In genomic region chr11:98775348-98776051, GRCm38 (mm10) we compare ENCODE assay signal across 8 mouse cellular contexts. TPM values are rescaled to one million over a fixed set of nuclear protein-coding genes. Genes with fewer than 3 reads are reported as not detected.
DNase-seq lines count a peak whose midpoint lies in the region; ATAC-seq and TF ChIP-seq lines count a peak whose summit lies in the region.

No protein-coding gene starts in this region.

- peaks cover 13% of the 10 kb centered on the region for H3K36me3 ChIP-seq in heart, embryonic 12.5 days
- H3K36me3 ChIP-seq in kidney, postnatal 0 days (ENCODE audit: insufficient read depth, low read length): peaks cover 3% of the 10 kb centered on the region; the same call in 1 of the 2 replicates
- peaks cover 12% of the 10 kb centered on the region for H3K36me3 ChIP-seq in liver, embryonic 12.5 days
- no peaks in the 10 kb centered on the region for H3K36me3 ChIP-seq in splenic B cell, adult 2 months (ENCODE audit: control insufficient read depth, insufficient read depth, low read length, poor library complexity, severe bottlenecking)

- TF ChIP-seq CTCF in brain, embryonic 14.5 days (IDR thresholded peaks at IDR 0.05; ENCODE audit: borderline replicate concordance, extremely low read depth, insufficient read depth, insufficient read length): no peak
- no peak; the same call in 1 of the 2 replicates for TF ChIP-seq CTCF in kidney, postnatal 0 days (IDR thresholded peaks at IDR 0.05; ENCODE audit: low read depth)

- peak overlapping the region; percentile 85 for H3K4me2 ChIP-seq in heart, embryonic 12.5 days
- peak overlapping the region; percentile 60 for H3K4me2 ChIP-seq in kidney, postnatal 0 days (ENCODE audit: low read length)
- peak overlapping the region; percentile 84 for H3K4me2 ChIP-seq in liver, embryonic 12.5 days

- no peaks in the 10 kb centered on the region for H3K27me3 ChIP-seq in heart, embryonic 12.5 days (replicated peaks)
- no peaks in the 10 kb centered on the region for H3K27me3 ChIP-seq in kidney, postnatal 0 days (ENCODE audit: insufficient read depth, low read length)
- no peaks in the 10 kb centered on the region for H3K27me3 ChIP-seq in liver, embryonic 12.5 days (replicated peaks)
- H3K27me3 ChIP-seq in splenic B cell, adult 2 months (ENCODE audit: control insufficient read depth, insufficient read depth, low read length, poor library complexity, severe bottlenecking): no peaks in the 10 kb centered on the region

- DNase-seq in CD4-positive helper T cell, adult 2 months (ENCODE audit: low read depth, low spot score): peak; percentile 83
- DNase-seq in brain, embryonic 14.5 days (ENCODE audit: low read depth): peak; percentile 98
- peak; percentile 97 for DNase-seq in kidney, postnatal 0 days (ENCODE audit: low spot score)
- peak; percentile 81 for DNase-seq in naive thymus-derived CD4-positive, alpha-beta T cell, adult 2 months (ENCODE audit: low read depth)
- DNase-seq in splenic B cell, adult 2 months (ENCODE audit: low read depth, low spot score): peak; percentile 79

- no peak for TF ChIP-seq POLR2A in brain, embryonic 14.5 days (IDR thresholded peaks at IDR 0.05; ENCODE audit: borderline replicate concordance, extremely low read depth, insufficient read depth, insufficient read length, poor library complexity, severe bottlenecking)

- peak; percentile 33 for ATAC-seq in erythroid progenitor cell, adult 5-6 weeks (replicated peaks; ENCODE audit: low FRiP score, poor library complexity, severe bottlenecking)
- peak; percentile 65 for ATAC-seq in heart, embryonic 12.5 days (ENCODE audit: insufficient number of reproducible peaks, low FRiP score)
- ATAC-seq in kidney, postnatal 0 days (replicated peaks; ENCODE audit: low FRiP score, low read depth): no peak; the same call in 1 of the 2 replicates
- peak; percentile 50 for ATAC-seq in liver, embryonic 12.5 days

- H3K27ac ChIP-seq in heart, embryonic 12.5 days (ENCODE audit: poor library complexity, severe bottlenecking): peak overlapping the region; percentile 97
- peak overlapping the region; percentile 95 for H3K27ac ChIP-seq in kidney, postnatal 0 days
- H3K27ac ChIP-seq in liver, embryonic 12.5 days: peak overlapping the region; percentile 78

- no peaks in the 10 kb centered on the region for H3K9me3 ChIP-seq in heart, embryonic 12.5 days (replicated peaks)
- no peaks in the 10 kb centered on the region for H3K9me3 ChIP-seq in kidney, postnatal 0 days (replicated peaks; ENCODE audit: low read length)
- no peaks in the 10 kb centered on the region for H3K9me3 ChIP-seq in liver, embryonic 12.5 days (replicated peaks)

- peak overlapping the region; percentile 59 for H3K9ac ChIP-seq in heart, embryonic 12.5 days
- 0 out of 2 replicates have a peak overlapping the region, but pooled peaks have one; percentile 24 for H3K9ac ChIP-seq in kidney, postnatal 0 days (ENCODE audit: low read depth, low read length)
- peak overlapping the region; percentile 59 for H3K9ac ChIP-seq in liver, embryonic 12.5 days

- H3K4me3 ChIP-seq in heart, embryonic 12.5 days: peak overlapping the region; percentile 53
- peak overlapping the region; percentile 40 for H3K4me3 ChIP-seq in kidney, postnatal 0 days (replicated peaks; ENCODE audit: low read depth, low read length)
- H3K4me3 ChIP-seq in liver, embryonic 12.5 days: peak overlapping the region; percentile 45

- peaks cover 68% of the 10 kb centered on the region for H3K4me1 ChIP-seq in heart, embryonic 12.5 days (replicated peaks)
- peaks cover 58% of the 10 kb centered on the region for H3K4me1 ChIP-seq in kidney, postnatal 0 days (replicated peaks; ENCODE audit: insufficient read depth, low read length)
- H3K4me1 ChIP-seq in liver, embryonic 12.5 days: peaks cover 74% of the 10 kb centered on the region

- 2% methylated on average over 15 of the region's 15 CpGs for WGBS in heart, embryonic 12.5 days
- 2% methylated on average over 15 of the region's 15 CpGs for WGBS in kidney, postnatal 0 days
- 5% methylated on average over 15 of the region's 15 CpGs for WGBS in liver, embryonic 12.5 days (ENCODE audit: insufficient replicate concordance)

RNA-seq across cellular contexts. Expression of gene Nr1d1, which starts 0.4 kb away (rescaled TPM):
- 3.6 and 4.1 TPM in 2 replicates for polyA plus RNA-seq in brain, embryonic 14.5 days (2012; rRNA removed)
- not detected in 2 replicates for total RNA-seq in erythroid progenitor cell, adult 5-6 weeks (2015; ENCODE audit: low replicate concordance)
- not detected in 2 replicates for total RNA-seq in erythroid progenitor cell, adult 5-6 weeks (2017; ENCODE audit: low replicate concordance)
- polyA plus RNA-seq in heart, embryonic 12.5 days (2016; fragmentation: Nextera tagmentation; extraction: Ambion mirVana): 6.4 TPM in 2 replicates
- polyA plus RNA-seq in kidney, postnatal 0 days (2015; fragmentation: Nextera tagmentation; extraction: Ambion mirVana): 3.1 and 3.5 TPM in 2 replicates
- 1.3 and 1.4 TPM in 2 replicates for polyA plus RNA-seq in liver, embryonic 12.5 days (2016; fragmentation: Nextera tagmentation; extraction: Ambion mirVana)

RNA-seq across cellular contexts. Expression of gene Msl1, which starts 19.8 kb away (rescaled TPM):
- 92.1 and 104 TPM in 2 replicates for polyA plus RNA-seq in brain, embryonic 14.5 days (2012; rRNA removed)
- 43.6 and 44.7 TPM in 2 replicates for total RNA-seq in erythroid progenitor cell, adult 5-6 weeks (2015; ENCODE audit: low replicate concordance)
- 29.5 and 35.5 TPM in 2 replicates for total RNA-seq in erythroid progenitor cell, adult 5-6 weeks (2017; ENCODE audit: low replicate concordance)
- 20.3 and 21.4 TPM in 2 replicates for polyA plus RNA-seq in heart, embryonic 12.5 days (2016; fragmentation: Nextera tagmentation; extraction: Ambion mirVana)
- 17.8 and 19.3 TPM in 2 replicates for polyA plus RNA-seq in kidney, postnatal 0 days (2015; fragmentation: Nextera tagmentation; extraction: Ambion mirVana)
- polyA plus RNA-seq in liver, embryonic 12.5 days (2016; fragmentation: Nextera tagmentation; extraction: Ambion mirVana): 11.5 and 11.7 TPM in 2 replicates

RNA-seq across cellular contexts. Expression of gene Casc3, which starts 29.2 kb away (rescaled TPM):
- 66.6 and 74.3 TPM in 2 replicates for polyA plus RNA-seq in brain, embryonic 14.5 days (2012; rRNA removed)
- total RNA-seq in erythroid progenitor cell, adult 5-6 weeks (2015; ENCODE audit: low replicate concordance): 41.8 and 60.4 TPM in 2 replicates
- total RNA-seq in erythroid progenitor cell, adult 5-6 weeks (2017; ENCODE audit: low replicate concordance): 59.2 and 92.7 TPM in 2 replicates
- polyA plus RNA-seq in heart, embryonic 12.5 days (2016; fragmentation: Nextera tagmentation; extraction: Ambion mirVana): 31.8 and 33.3 TPM in 2 replicates
- 24.6 and 25.7 TPM in 2 replicates for polyA plus RNA-seq in kidney, postnatal 0 days (2015; fragmentation: Nextera tagmentation; extraction: Ambion mirVana)
- polyA plus RNA-seq in liver, embryonic 12.5 days (2016; fragmentation: Nextera tagmentation; extraction: Ambion mirVana): 26.4 and 29.7 TPM in 2 replicates

RNA-seq across cellular contexts. Expression of gene Thra, which starts 35.1 kb away (rescaled TPM):
- polyA plus RNA-seq in brain, embryonic 14.5 days (2012; rRNA removed): 600 and 616 TPM in 2 replicates
- 8.6 and 13.8 TPM in 2 replicates for total RNA-seq in erythroid progenitor cell, adult 5-6 weeks (2015; ENCODE audit: low replicate concordance)
- 3.3 and 8.0 TPM in 2 replicates for total RNA-seq in erythroid progenitor cell, adult 5-6 weeks (2017; ENCODE audit: low replicate concordance)
- 27.0 and 29.8 TPM in 2 replicates for polyA plus RNA-seq in heart, embryonic 12.5 days (2016; fragmentation: Nextera tagmentation; extraction: Ambion mirVana)
- 26.1 TPM in 2 replicates for polyA plus RNA-seq in kidney, postnatal 0 days (2015; fragmentation: Nextera tagmentation; extraction: Ambion mirVana)
- 13.0 and 13.3 TPM in 2 replicates for polyA plus RNA-seq in liver, embryonic 12.5 days (2016; fragmentation: Nextera tagmentation; extraction: Ambion mirVana)

RNA-seq across cellular contexts. Expression of gene Med24, which starts 46.3 kb away (rescaled TPM):
- polyA plus RNA-seq in brain, embryonic 14.5 days (2012; rRNA removed): 134 and 170 TPM in 2 replicates
- 30.6 and 57.7 TPM in 2 replicates for total RNA-seq in erythroid progenitor cell, adult 5-6 weeks (2015; ENCODE audit: low replicate concordance)
- 14.7 and 25.0 TPM in 2 replicates for total RNA-seq in erythroid progenitor cell, adult 5-6 weeks (2017; ENCODE audit: low replicate concordance)
- 45.9 and 48.1 TPM in 2 replicates for polyA plus RNA-seq in heart, embryonic 12.5 days (2016; fragmentation: Nextera tagmentation; extraction: Ambion mirVana)
- 38.3 and 41.2 TPM in 2 replicates for polyA plus RNA-seq in kidney, postnatal 0 days (2015; fragmentation: Nextera tagmentation; extraction: Ambion mirVana)
- 42.0 and 43.7 TPM in 2 replicates for polyA plus RNA-seq in liver, embryonic 12.5 days (2016; fragmentation: Nextera tagmentation; extraction: Ambion mirVana)
